Mouse (Mus musculus): ENCODE data around the gene Olfr466. TPM values are rescaled to one million over a fixed set of nuclear protein-coding genes. Genes with fewer than 3 reads are reported as not detected.

Gene Olfr466
- total and polyA plus RNA-seq, 2 experiments from 2014 or later, result not detected

GRCm38 (mm10) chr13:65120984-65121383, 29.1 kb upstream of the Olfr466 start:
- 68% methylated on average over 3 of the region's 3 CpGs for WGBS
- no peak overlapping the region for H3K4me3 ChIP-seq (ENCODE audit: low read depth, low read length)
- TF ChIP-seq CTCF (IDR thresholded peaks at IDR 0.05), result no peak
- H3K27ac ChIP-seq (ENCODE audit: low read depth, low read length), result no peak overlapping the region
- H3K4me2 ChIP-seq (ENCODE audit: low read depth, low read length, poor library complexity, severe bottlenecking), result no peak overlapping the region
- no peaks in the 10 kb centered on the region for H3K27me3 ChIP-seq (ENCODE audit: insufficient read depth, low read length)
- DNase-seq (ENCODE audit: low spot score) (no peak), ATAC-seq (ENCODE audit: low FRiP score) (no peak)
- no peaks in the 10 kb centered on the region for H3K36me3 ChIP-seq (ENCODE audit: insufficient read depth, low read length)
- no peaks in the 10 kb centered on the region for H3K4me1 ChIP-seq (ENCODE audit: insufficient read depth, low read length)
- H3K9me3 ChIP-seq (ENCODE audit: low read length), result no peaks in the 10 kb centered on the region
- no peak overlapping the region for H3K9ac ChIP-seq (replicated peaks; ENCODE audit: low read length, poor library complexity, severe bottlenecking)

- no peak for TF ChIP-seq CTCF (IDR thresholded peaks at IDR 0.05)
- ATAC-seq (ENCODE audit: low FRiP score), result no peak
- no peak for DNase-seq (ENCODE audit: low spot score)
- Histone ChIP-seq H3K27me3 (ENCODE audit: insufficient read depth, low read length) (no peaks in the 10 kb centered on the region), H3K9me3 (ENCODE audit: low read length) (no peaks in the 10 kb centered on the region), H3K36me3 (ENCODE audit: insufficient read depth, low read length) (no peaks in the 10 kb centered on the region), H3K4me3 (ENCODE audit: low read depth, low read length) (no peak overlapping the region), H3K4me1 (ENCODE audit: insufficient read depth, low read length) (no peaks in the 10 kb centered on the region), H3K4me2 (ENCODE audit: low read depth, low read length, poor library complexity, severe bottlenecking) (no peak overlapping the region), H3K27ac (ENCODE audit: low read depth, low read length) (no peak overlapping the region), H3K9ac (replicated peaks; ENCODE audit: low read length, poor library complexity, severe bottlenecking) (no peak overlapping the region)
- WGBS, result 82% methylated on average over 1 of the region's 1 CpGs
Measured at GRCm38 (mm10) chr13:65122111-65122510, 27.9 kb upstream of the Olfr466 start.

- Histone ChIP-seq H3K27me3 (ENCODE audit: insufficient read depth, low read length) (no peaks in the 10 kb centered on the region), H3K4me2 (ENCODE audit: low read depth, low read length, poor library complexity, severe bottlenecking) (no peak overlapping the region), H3K9me3 (ENCODE audit: low read length) (no peaks in the 10 kb centered on the region), H3K36me3 (ENCODE audit: insufficient read depth, low read length) (no peaks in the 10 kb centered on the region), H3K27ac (ENCODE audit: low read depth, low read length) (no peak overlapping the region), H3K4me1 (ENCODE audit: insufficient read depth, low read length) (no peaks in the 10 kb centered on the region), H3K4me3 (ENCODE audit: low read depth, low read length) (no peak overlapping the region), H3K9ac (replicated peaks; ENCODE audit: low read length, poor library complexity, severe bottlenecking) (no peak overlapping the region)
- 77% methylated on average over 3 of the region's 3 CpGs for WGBS
- ATAC-seq (ENCODE audit: low FRiP score) (no peak), DNase-seq (ENCODE audit: low spot score) (no peak)
- TF ChIP-seq CTCF (IDR thresholded peaks at IDR 0.05), result no peak
Measured at GRCm38 (mm10) chr13:65127063-65127847, 22.8 kb upstream of the Olfr466 start.

GRCm38 (mm10) chr13:65137789-65138188, 12.3 kb upstream of the Olfr466 start, which contains the start of gene Olfr465-ps1:
Olfr465-ps1 (plus strand) TSS chr13:65138089.
- no peak for TF ChIP-seq CTCF (IDR thresholded peaks at IDR 0.05)
- Histone ChIP-seq H3K9me3 (ENCODE audit: low read length) (no peaks in the 10 kb centered on the region), H3K4me2 (ENCODE audit: low read depth, low read length, poor library complexity, severe bottlenecking) (no peak within 1 kb of the TSS), H3K36me3 (ENCODE audit: insufficient read depth, low read length) (no peaks in the 10 kb centered on the region), H3K27me3 (ENCODE audit: insufficient read depth, low read length) (no peaks in the 10 kb centered on the region), H3K4me1 (ENCODE audit: insufficient read depth, low read length) (no peaks in the 10 kb centered on the region), H3K9ac (replicated peaks; ENCODE audit: low read length, poor library complexity, severe bottlenecking) (no peak within 1 kb of the TSS), H3K4me3 (ENCODE audit: low read depth, low read length) (no peak within 1 kb of the TSS), H3K27ac (ENCODE audit: low read depth, low read length) (no peak within 1 kb of the TSS)
- DNase-seq (ENCODE audit: low spot score), result no peak
- WGBS, result 86% methylated on average over 4 of the region's 4 CpGs
- no peak for ATAC-seq (ENCODE audit: low FRiP score)

- WGBS, result 83% methylated on average over 3 of the region's 3 CpGs
- no peak overlapping the region for H3K9ac ChIP-seq (replicated peaks; ENCODE audit: low read length, poor library complexity, severe bottlenecking)
- no peak for ATAC-seq (ENCODE audit: low FRiP score)
- 0 out of 2 replicates have a peak, but pooled peaks cover 3% of the 10 kb centered on the region for H3K9me3 ChIP-seq (ENCODE audit: low read length)
- no peak overlapping the region for H3K4me2 ChIP-seq (ENCODE audit: low read depth, low read length, poor library complexity, severe bottlenecking)
- no peak for DNase-seq (ENCODE audit: low spot score)
- no peaks in the 10 kb centered on the region for H3K36me3 ChIP-seq (ENCODE audit: insufficient read depth, low read length)
- H3K4me3 ChIP-seq (ENCODE audit: low read depth, low read length), result no peak overlapping the region
- H3K27ac ChIP-seq (ENCODE audit: low read depth, low read length), result no peak overlapping the region
- no peak for TF ChIP-seq CTCF (IDR thresholded peaks at IDR 0.05)
- no peaks in the 10 kb centered on the region for H3K27me3 ChIP-seq (ENCODE audit: insufficient read depth, low read length)
- H3K4me1 ChIP-seq (ENCODE audit: insufficient read depth, low read length), result no peaks in the 10 kb centered on the region
Measured at GRCm38 (mm10) chr13:65174102-65174501, 24.1 kb downstream of the Olfr466 start.

GRCm38 (mm10) chr13:65175734-65176471, 25.9 kb downstream of the Olfr466 start:
- Histone ChIP-seq H3K4me3 (ENCODE audit: low read depth, low read length) (peak overlapping the region; percentile 38), H3K9me3 (ENCODE audit: low read length) (0 out of 2 replicates have a peak, but pooled peaks cover 3% of the 10 kb centered on the region), H3K36me3 (ENCODE audit: insufficient read depth, low read length) (no peaks in the 10 kb centered on the region), H3K4me2 (ENCODE audit: low read depth, low read length, poor library complexity, severe bottlenecking) (peak overlapping the region; percentile 58), H3K9ac (replicated peaks; ENCODE audit: low read length, poor library complexity, severe bottlenecking) (peak overlapping the region; percentile 54), H3K4me1 (ENCODE audit: insufficient read depth, low read length) (no peaks in the 10 kb centered on the region), H3K27me3 (ENCODE audit: insufficient read depth, low read length) (no peaks in the 10 kb centered on the region), H3K27ac (ENCODE audit: low read depth, low read length) (no peak overlapping the region)
- peak; percentile 76 for TF ChIP-seq CTCF (IDR thresholded peaks at IDR 0.05)
- ATAC-seq (ENCODE audit: low FRiP score), result peak; percentile 82
- 21% methylated on average over 46 of the region's 46 CpGs for WGBS
- peak; percentile 71 for DNase-seq (ENCODE audit: low spot score)
